Mouse (Mus musculus) CH12.LX (cell line): ENCODE measurements around the gene Tgm2.
A peak's percentile ranks its signal among the peaks of the same experiment; 100 is the strongest.

ENCODE experiments used
- BHLHE40 ChIP-seq: IDR thresholded peaks from 2 replicates; pipeline ENCODE4 v1.6.1; 2011; ENCODE audit warnings: mild to moderate bottlenecking, low read depth, low read length, improper control_type of control experiment
- CTCF ChIP-seq, 2 experiments: IDR thresholded peaks in 1 of 2; conservative IDR thresholded peaks in 1 of 2; 2 replicates each; pipeline ENCODE4 v1.5.1; 2011 to 2012; ENCODE audit warnings: low read depth in 2 of 2, low read length in 2 of 2, improper control_type of control experiment in 1 of 2, inconsistent platforms in 1 of 2, mild to moderate bottlenecking in 1 of 2, moderate library complexity in 1 of 2
- EP300 ChIP-seq: IDR thresholded peaks from 2 replicates; pipeline ENCODE4 v1.6.1; 2011; ENCODE audit warnings: low read length, improper control_type of control experiment
- HCFC1 ChIP-seq: IDR thresholded peaks from 2 replicates; pipeline ENCODE4 v1.6.1; 2012; ENCODE audit warnings: low read depth, mild to moderate bottlenecking, inconsistent platforms, low read length, improper control_type of control experiment
- MAFK ChIP-seq: IDR thresholded peaks from 2 replicates; pipeline ENCODE4 v1.6.1; 2011; ENCODE audit warnings: low read length, improper control_type of control experiment; ENCODE audit not compliant: insufficient replicate concordance
- NELFE ChIP-seq: IDR thresholded peaks from 2 replicates; pipeline ENCODE4 v1.6.1; 2011; ENCODE audit warnings: low read depth, low read length, improper control_type of control experiment
- USF2 ChIP-seq: conservative IDR thresholded peaks from 2 replicates; pipeline ENCODE4 v1.6.1; 2011; ENCODE audit warnings: low read depth, low read length, improper control_type of control experiment

GRCm38 (mm10) chr2:158079843-158080395 lies 66.3 kb downstream of the Tgm2 start:
- TF ChIP-seq BHLHE40 (no peak), USF2 (no peak), CTCF (conservative IDR thresholded peaks at IDR 0.05 in 1 of 2, IDR thresholded peaks at IDR 0.05 in 1 of 2; ENCODE audit: low read depth in 2 of 2, low read length in 2 of 2) (0 out of 4 replicates have a peak, but pooled peaks of 1 of the 2 experiments have one; percentile 6), HCFC1 (no peak), NELFE (no peak), MAFK (no peak), EP300 (no peak)
